Mouse (Mus musculus) lung, embryonic 15.5 days (tissue): ENCODE measurements around the gene Atp6v0c. TPM values are rescaled to one million over a fixed set of nuclear protein-coding genes. Genes with fewer than 3 reads are reported as not detected.

Source experiments
- ATAC-seq: fragments of 200-750 bp; cut with Nextera tagmentation; 2 replicates; pipeline ENCODE4 v1.8.0; 2017; ENCODE audit warnings: moderate number of reproducible peaks, borderline replicate concordance; ENCODE audit not compliant: low FRiP score, low TSS enrichment; ENCODE audit errors: extremely low read depth
- H3K27ac ChIP-seq: fragments of 300-500 bp; sonication (generic); 2 replicates; pipeline ENCODE4 v1.5.1; 2015; ENCODE audit warnings: moderate library complexity, mild to moderate bottlenecking, inconsistent platforms
- H3K27me3 ChIP-seq: fragments of 300-500 bp; sonication (generic); 2 replicates; pipeline ENCODE4 v1.6.1; 2015; ENCODE audit warnings: inconsistent platforms
- H3K36me3 ChIP-seq: fragments of 300-500 bp; sonication (generic); 2 replicates; pipeline ENCODE4 v1.6.1; 2015; ENCODE audit warnings: inconsistent platforms
- H3K4me1 ChIP-seq: fragments of 300-500 bp; sonication (generic); 2 replicates; pipeline ENCODE4 v1.6.1; 2015; ENCODE audit warnings: inconsistent platforms
- H3K4me2 ChIP-seq: fragments of 300-500 bp; sonication (generic); 2 replicates; pipeline ENCODE4 v1.6.1; 2015; ENCODE audit warnings: inconsistent platforms, mild to moderate bottlenecking, moderate library complexity
- H3K4me3 ChIP-seq: fragments of 300-500 bp; sonication (generic); 2 replicates; pipeline ENCODE4 v1.5.1; 2015; ENCODE audit warnings: mild to moderate bottlenecking, inconsistent platforms
- H3K9ac ChIP-seq: fragments of 300-500 bp; sonication (generic); 2 replicates; pipeline ENCODE4 v1.6.1; 2015; ENCODE audit warnings: inconsistent platforms
- H3K9me3 ChIP-seq: fragments of 300-500 bp; sonication (generic); 2 replicates; pipeline ENCODE4 v1.6.1; 2016; ENCODE audit warnings: inconsistent platforms
- WGBS: fragments of 180-500 bp; shearing (Covaris S2); methylation state at CpG from one replicate; pipeline ENCODE4 v1.1.7; 2015; 5-methylcytosine and 5-hydroxymethylcytosine counted together
- polyA plus RNA-seq: library from polyadenylated mRNA; unstranded; fragments of >200 nt; fragmentation: Nextera tagmentation; extraction: Ambion mirVana; gene quantifications from 2 replicates; pipeline ENCODE4 v1.2.1, GENCODE M21; 2015

The Atp6v0c gene
- polyA plus RNA-seq, 1 experiment from 2014 or later, result 447 TPM

- Histone ChIP-seq H3K4me3 (peak overlapping the region; percentile 92), H3K4me1 (peaks cover 29% of the 10 kb centered on the region), H3K4me2 (peak overlapping the region; percentile 85), H3K36me3 (peaks cover 20% of the 10 kb centered on the region), H3K9me3 (no peaks in the 10 kb centered on the region), H3K9ac (peak overlapping the region; percentile 82), H3K27ac (peak overlapping the region; percentile 97; the same call in 1 of the 2 replicates), H3K27me3 (no peaks in the 10 kb centered on the region)
- ATAC-seq, result no peak
- 54% methylated on average over 7 of the region's 7 CpGs for WGBS
These were observed 1.5 kb downstream of the Atp6v0c start for GRCm38 (mm10) chr17:24167891-24168505.

- 0 out of 2 replicates have a peak overlapping the region, but pooled peaks have one; percentile 92 for H3K4me3 ChIP-seq
- no peaks in the 10 kb centered on the region for H3K27me3 ChIP-seq
- H3K9me3 ChIP-seq, result no peaks in the 10 kb centered on the region
- no peak for ATAC-seq
- peaks cover 20% of the 10 kb centered on the region for H3K36me3 ChIP-seq
- WGBS, result 79% methylated on average over 6 of the region's 6 CpGs
- peaks cover 36% of the 10 kb centered on the region for H3K4me1 ChIP-seq
- peak overlapping the region; percentile 85; the same call in 1 of the 2 replicates for H3K4me2 ChIP-seq
- 0 out of 2 replicates have a peak overlapping the region, but pooled peaks have one; percentile 10 for H3K9ac ChIP-seq
- no peak overlapping the region for H3K27ac ChIP-seq
These were observed 2.4 kb downstream of the Atp6v0c start for GRCm38 (mm10) chr17:24167120-24167519.

- Histone ChIP-seq H3K4me2 (no peak overlapping the region), H3K4me3 (no peak overlapping the region), H3K27me3 (no peaks in the 10 kb centered on the region), H3K27ac (no peak overlapping the region), H3K4me1 (peaks cover 29% of the 10 kb centered on the region), H3K9ac (no peak overlapping the region), H3K36me3 (peaks cover 20% of the 10 kb centered on the region), H3K9me3 (no peaks in the 10 kb centered on the region)
- no peak for ATAC-seq
- 79% methylated on average over 11 of the region's 11 CpGs for WGBS
These were observed 4.8 kb downstream of the Atp6v0c start for GRCm38 (mm10) chr17:24164566-24165259.

GRCm38 (mm10) chr17:24163176-24163962 lies 6.1 kb downstream of the Atp6v0c start, which contains the start of gene Amdhd2:
Gene Amdhd2 (minus strand): TSS chr17:24163766.
- Histone ChIP-seq H3K4me3 (peak within 1 kb of the TSS; percentile 65), H3K9ac (peak within 1 kb of the TSS; percentile 77), H3K4me1 (peaks cover 28% of the 10 kb centered on the region), H3K9me3 (no peaks in the 10 kb centered on the region), H3K27me3 (no peaks in the 10 kb centered on the region), H3K4me2 (peak within 1 kb of the TSS; percentile 95), H3K36me3 (peaks cover 20% of the 10 kb centered on the region), H3K27ac (peak within 1 kb of the TSS; percentile 70)
- ATAC-seq, result peak; percentile 89
- WGBS, result under 1% methylated on average over 47 of the region's 47 CpGs

GRCm38 (mm10) chr17:24162584-24163175 lies 6.8 kb downstream of the Atp6v0c start:
- no peak for ATAC-seq
- Histone ChIP-seq H3K9me3 (no peaks in the 10 kb centered on the region), H3K9ac (peak overlapping the region; percentile 77), H3K27ac (peak overlapping the region; percentile 70), H3K4me2 (peak overlapping the region; percentile 95), H3K4me3 (peak overlapping the region; percentile 65), H3K27me3 (no peaks in the 10 kb centered on the region), H3K4me1 (peaks cover 21% of the 10 kb centered on the region), H3K36me3 (peaks cover 20% of the 10 kb centered on the region)
- 17% methylated on average over 17 of the region's 17 CpGs for WGBS

- Histone ChIP-seq H3K27me3 (no peaks in the 10 kb centered on the region), H3K4me2 (no peak overlapping the region), H3K4me3 (no peak overlapping the region), H3K27ac (no peak overlapping the region), H3K9ac (no peak overlapping the region), H3K4me1 (peaks cover 9% of the 10 kb centered on the region), H3K9me3 (no peaks in the 10 kb centered on the region), H3K36me3 (peaks cover 8% of the 10 kb centered on the region)
- ATAC-seq, result no peak
- WGBS, result 81% methylated on average over 5 of the region's 5 CpGs
These were observed 8.0 kb downstream of the Atp6v0c start for GRCm38 (mm10) chr17:24161466-24161865.

- Histone ChIP-seq H3K4me1 (peaks cover 2% of the 10 kb centered on the region), H3K4me2 (no peak overlapping the region), H3K9ac (no peak overlapping the region), H3K36me3 (no peaks in the 10 kb centered on the region), H3K9me3 (no peaks in the 10 kb centered on the region), H3K4me3 (no peak overlapping the region), H3K27me3 (no peaks in the 10 kb centered on the region), H3K27ac (no peak overlapping the region)
- 0 out of 2 replicates have a peak, but pooled peaks have one; percentile 4 for ATAC-seq
- 91% methylated on average over 4 of the region's 4 CpGs for WGBS
These were observed 12.0 kb downstream of the Atp6v0c start for GRCm38 (mm10) chr17:24157526-24157925.

GRCm38 (mm10) chr17:24157121-24157520 lies 12.4 kb downstream of the Atp6v0c start:
- peaks cover 4% of the 10 kb centered on the region for H3K4me1 ChIP-seq
- H3K4me3 ChIP-seq, result no peak overlapping the region
- no peaks in the 10 kb centered on the region for H3K9me3 ChIP-seq
- no peaks in the 10 kb centered on the region for H3K27me3 ChIP-seq
- no peak overlapping the region for H3K9ac ChIP-seq
- H3K27ac ChIP-seq, result no peak overlapping the region
- no peaks in the 10 kb centered on the region for H3K36me3 ChIP-seq
- H3K4me2 ChIP-seq, result no peak overlapping the region
- 91% methylated on average over 6 of the region's 6 CpGs for WGBS
- no peak for ATAC-seq

GRCm38 (mm10) chr17:24156394-24156793 lies 13.1 kb downstream of the Atp6v0c start:
- H3K4me1 ChIP-seq, result peaks cover 12% of the 10 kb centered on the region
- WGBS, result 78% methylated on average over 3 of the region's 3 CpGs

GRCm38 (mm10) chr17:24155742-24156141 lies 13.8 kb downstream of the Atp6v0c start:
- Histone ChIP-seq H3K9me3 (no peaks in the 10 kb centered on the region), H3K27me3 (no peaks in the 10 kb centered on the region), H3K36me3 (no peaks in the 10 kb centered on the region), H3K4me2 (no peak overlapping the region), H3K9ac (no peak overlapping the region), H3K27ac (no peak overlapping the region), H3K4me1 (peaks cover 15% of the 10 kb centered on the region), H3K4me3 (no peak overlapping the region)
- ATAC-seq, result no peak
- WGBS, result 95% methylated on average over 9 of the region's 9 CpGs

More at GRCm38 (mm10) chr17:24156394-24156793, 13.1 kb downstream of the Atp6v0c start:
- Histone ChIP-seq H3K4me3 (no peak overlapping the region), H3K27ac (no peak overlapping the region), H3K9me3 (no peaks in the 10 kb centered on the region), H3K27me3 (no peaks in the 10 kb centered on the region), H3K9ac (no peak overlapping the region), H3K36me3 (no peaks in the 10 kb centered on the region), H3K4me2 (no peak overlapping the region)
- ATAC-seq, result no peak

- Histone ChIP-seq H3K36me3 (no peaks in the 10 kb centered on the region), H3K9ac (no peak overlapping the region), H3K9me3 (no peaks in the 10 kb centered on the region), H3K27ac (no peak overlapping the region), H3K4me2 (no peak overlapping the region), H3K27me3 (no peaks in the 10 kb centered on the region), H3K4me3 (no peak overlapping the region), H3K4me1 (peaks cover 15% of the 10 kb centered on the region)
- ATAC-seq, result no peak
- WGBS, result 62% methylated on average over 3 of the region's 3 CpGs
These were observed 15.0 kb downstream of the Atp6v0c start for GRCm38 (mm10) chr17:24154463-24154862.
